Mouse (Mus musculus) liver, embryonic 14.5 days (tissue): Measurements from ENCODE around the gene Arih2. TPM values are rescaled to one million over a fixed set of nuclear protein-coding genes. Genes with fewer than 3 reads are reported as not detected.

Source experiments
- ATAC-seq: fragments of 200-750 bp; cut with Nextera tagmentation; 2 replicates; pipeline ENCODE4 v1.8.0; 2017; ENCODE audit warnings: moderate number of reproducible peaks, mild to moderate bottlenecking, moderate library complexity; ENCODE audit not compliant: insufficient read depth
- DNase-seq, 3 experiments: peaks; one replicate each; pipeline ENCODE4 v3.0.0-alpha.2; 2012 to 2013; ENCODE audit warnings: low read depth in 3 of 3, low spot score in 3 of 3
- H3K27ac ChIP-seq: fragments of 300-500 bp; sonication (generic); 2 replicates; pipeline ENCODE4 v1.5.1; 2014; ENCODE audit warnings: moderate library complexity, mild to moderate bottlenecking, control low read depth, inconsistent platforms
- H3K27me3 ChIP-seq: fragments of 300-500 bp; sonication (generic); 2 replicates; pipeline ENCODE4 v1.6.1; 2014; ENCODE audit warnings: mild to moderate bottlenecking, low read length, moderate library complexity; ENCODE audit not compliant: control insufficient read depth, insufficient read depth
- H3K36me3 ChIP-seq: fragments of 300-500 bp; sonication (generic); replicated peaks from 2 replicates; pipeline ENCODE4 v1.6.1; 2014; ENCODE audit warnings: low read depth; ENCODE audit not compliant: control insufficient read depth, insufficient read depth
- H3K4me1 ChIP-seq, 2 experiments: fragments of 200-500 bp in 1 of 2; fragments of 300-500 bp in 1 of 2; sonication (generic) in 1 of 2; replicated peaks; 2 replicates each; pipeline ENCODE4 v1.6.1; 2012 to 2014; ENCODE audit warnings: antibody characterized with exemption in 1 of 2, inconsistent platforms in 1 of 2, low read length in 1 of 2; ENCODE audit not compliant: control insufficient read depth in 2 of 2, insufficient read depth in 2 of 2
- H3K4me2 ChIP-seq: fragments of 300-500 bp; sonication (generic); 2 replicates; pipeline ENCODE4 v1.6.1; 2014; ENCODE audit warnings: low read depth, mild to moderate bottlenecking, control low read depth, moderate library complexity
- H3K4me3 ChIP-seq, 2 experiments: fragments of 200-500 bp in 1 of 2; fragments of 300-500 bp in 1 of 2; sonication (generic) in 1 of 2; 2 replicates each; pipeline ENCODE4 v1.5.1; 2012 to 2014; ENCODE audit warnings: low read depth in 2 of 2, low read length in 2 of 2, mild to moderate bottlenecking in 2 of 2, control low read depth in 1 of 2, inconsistent platforms in 1 of 2, moderate library complexity in 1 of 2; ENCODE audit not compliant: insufficient read depth in 1 of 2
- H3K9ac ChIP-seq: fragments of 300-500 bp; sonication (generic); replicated peaks from 2 replicates; pipeline ENCODE4 v1.6.1; 2014; ENCODE audit warnings: mild to moderate bottlenecking, control low read depth, moderate library complexity
- H3K9me3 ChIP-seq: fragments of 300-500 bp; sonication (generic); 2 replicates; pipeline ENCODE4 v1.6.1; 2016; ENCODE audit warnings: low read length, mixed read lengths; ENCODE audit not compliant: control insufficient read depth
- CTCF ChIP-seq: IDR thresholded peaks from 2 replicates; pipeline ENCODE4 v1.5.1; 2016; ENCODE audit warnings: antibody characterized with exemption, low read depth, control low read depth
- EP300 ChIP-seq: IDR thresholded peaks from 2 replicates; pipeline ENCODE4 v1.6.1; 2016; ENCODE audit warnings: antibody characterized with exemption, low read depth
- WGBS: fragments of 180-500 bp; shearing (Covaris S2); extraction: QIAGEN DNeasy Blood & Tissue Kit; methylation state at CpG from one replicate; pipeline ENCODE4 v1.1.7; 2014; ENCODE audit not compliant: insufficient replicate concordance; 5-methylcytosine and 5-hydroxymethylcytosine counted together
- polyA plus RNA-seq, 2 experiments: library from polyadenylated mRNA; depleted of rRNA in 1 of 2; stranded (reverse) in 1 of 2; unstranded in 1 of 2; fragments of >200 nt; fragmentation: Nextera tagmentation in 1 of 2; extraction: Ambion mirVana in 1 of 2; gene quantifications; 2 replicates each; pipeline versions ENCODE4 v1.2.1 to v1.2.3; 2012 to 2014

Arih2 gene
- polyA plus RNA-seq, 2 experiments, result 17.7 to 18.0 TPM

GRCm38 (mm10) chr9:108688451-108688850 is 39.3 kb upstream of the Arih2 start:
- DNase-seq (no peak), ATAC-seq (no peak)
- Histone ChIP-seq H3K9ac (no peak overlapping the region), H3K4me1 (peaks cover 4 to 12% of the 10 kb centered on the region in 2 experiments; a peak in 2 of 4 replicates), H3K4me2 (no peak overlapping the region), H3K27ac (no peak overlapping the region), H3K4me3 (no peak overlapping the region), H3K27me3 (peaks cover 24% of the 10 kb centered on the region), H3K36me3 (no peaks in the 10 kb centered on the region), H3K9me3 (no peaks in the 10 kb centered on the region)
- 68% methylated on average over 9 of the region's 9 CpGs for WGBS
- TF ChIP-seq EP300 (no peak), CTCF (no peak)

GRCm38 (mm10) chr9:108687686-108688085 is 38.5 kb upstream of the Arih2 start:
- WGBS, result 70% methylated on average over 2 of the region's 2 CpGs
- Histone ChIP-seq H3K4me2 (no peak overlapping the region), H3K27me3 (peaks cover 17% of the 10 kb centered on the region), H3K4me3 (no peak overlapping the region), H3K27ac (no peak overlapping the region), H3K4me1 (peaks cover 0 to 9% of the 10 kb centered on the region in 2 experiments; a peak in 2 of 4 replicates), H3K36me3 (no peaks in the 10 kb centered on the region), H3K9me3 (no peaks in the 10 kb centered on the region), H3K9ac (no peak overlapping the region)
- TF ChIP-seq EP300 (no peak), CTCF (no peak)
- DNase-seq, result no peak
- no peak for ATAC-seq

- peaks cover 0 to 9% of the 10 kb centered on the region in 2 experiments; a peak in 2 of 4 replicates for H3K4me1 ChIP-seq
- no peak overlapping the region for H3K4me2 ChIP-seq
- no peak overlapping the region for H3K27ac ChIP-seq
- H3K4me3 ChIP-seq, result no peak overlapping the region
- peaks cover 12% of the 10 kb centered on the region for H3K27me3 ChIP-seq
- TF ChIP-seq CTCF (no peak), EP300 (no peak)
- no peak overlapping the region for H3K9ac ChIP-seq
- H3K36me3 ChIP-seq, result no peaks in the 10 kb centered on the region
- no peaks in the 10 kb centered on the region for H3K9me3 ChIP-seq
- 74% methylated on average over 6 of the region's 6 CpGs for WGBS
- ATAC-seq (no peak), DNase-seq (no peak)
Measured at GRCm38 (mm10) chr9:108687181-108687580, 38.0 kb upstream of the Arih2 start.

- DNase-seq (no peak), ATAC-seq (no peak)
- Histone ChIP-seq H3K4me3 (no peak overlapping the region), H3K9ac (no peak overlapping the region), H3K4me2 (no peak overlapping the region), H3K4me1 (peaks cover 0 to 7% of the 10 kb centered on the region in 2 experiments; a peak in 2 of 4 replicates), H3K9me3 (no peaks in the 10 kb centered on the region), H3K27ac (no peak overlapping the region), H3K27me3 (peaks cover 5% of the 10 kb centered on the region; the same call in 1 of the 2 replicates), H3K36me3 (no peaks in the 10 kb centered on the region)
- TF ChIP-seq EP300 (no peak), CTCF (no peak)
- WGBS, result 63% methylated on average over 4 of the region's 4 CpGs
Measured at GRCm38 (mm10) chr9:108686475-108686887, 37.3 kb upstream of the Arih2 start.

- no peak overlapping the region for H3K4me3 ChIP-seq
- no peaks in the 10 kb centered on the region for H3K4me1 ChIP-seq
- no peak for DNase-seq
- TF ChIP-seq CTCF (no peak), EP300 (no peak)
- no peaks in the 10 kb centered on the region for H3K9me3 ChIP-seq
- no peak overlapping the region for H3K9ac ChIP-seq
- H3K27me3 ChIP-seq, result no peaks in the 10 kb centered on the region
- no peak overlapping the region for H3K27ac ChIP-seq
- WGBS, result 82% methylated on average over 15 of the region's 15 CpGs
- no peak for ATAC-seq
- no peak overlapping the region for H3K4me2 ChIP-seq
- no peaks in the 10 kb centered on the region; the same call in 1 of the 2 replicates for H3K36me3 ChIP-seq
Measured at GRCm38 (mm10) chr9:108680026-108680425, 30.8 kb upstream of the Arih2 start.
